In the genomic region with DNA sequence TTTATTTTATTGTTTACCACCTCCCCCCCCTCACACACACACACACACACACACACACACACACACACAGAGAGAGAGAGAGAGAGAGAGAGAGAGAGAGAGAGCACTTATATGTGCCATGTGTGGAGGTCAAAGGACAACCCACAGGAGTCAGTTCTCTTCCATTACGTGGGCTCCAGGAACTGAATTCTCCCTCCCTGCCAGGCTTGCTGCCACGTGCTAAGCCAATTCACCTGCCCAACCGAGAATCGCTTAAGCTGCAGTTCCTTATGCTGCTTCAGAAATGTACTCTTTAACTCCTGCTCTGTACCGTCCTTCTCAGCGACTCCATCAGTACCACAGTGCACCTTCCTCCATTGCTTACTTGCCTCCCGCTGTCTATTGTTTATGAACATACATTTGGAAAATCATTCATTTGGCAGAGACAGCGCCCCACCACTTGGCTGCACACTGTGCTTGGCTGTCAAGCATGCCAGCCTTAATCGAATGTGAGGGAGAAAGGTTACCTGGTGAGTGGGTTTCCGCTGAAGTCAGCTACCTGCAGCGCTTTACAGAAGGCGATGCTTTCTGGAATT, we compare ENCODE assay signal across 28 mouse cellular contexts.
DNase-seq lines count a peak whose midpoint lies in the region; ATAC-seq lines count a peak whose summit lies in the region.
"Had no signal": no experiment of that assay in that cellular context is flagged by ENCODE, and none has a peak within 500 bp of the region (broad histone marks: within the 10 kb centered on the region; RNA-seq: fewer than 3 reads in every experiment).

No protein-coding gene starts in this region.

- H3K9me3 ChIP-seq in forebrain, embryonic 11.5 days (ENCODE audit: control insufficient read depth, low read length) = no peaks in the 10 kb centered on the region
- H3K9me3 ChIP-seq in forebrain, embryonic 16.5 days (ENCODE audit: control insufficient read depth, low read length) = no peaks in the 10 kb centered on the region
- no peaks in the 10 kb centered on the region for H3K9me3 ChIP-seq in hindbrain, embryonic 16.5 days (ENCODE audit: control insufficient read depth, low read length)
- no peaks in the 10 kb centered on the region for H3K9me3 ChIP-seq in hindbrain, embryonic 12.5 days (replicated peaks)
- H3K9me3 ChIP-seq in neural tube, embryonic 15.5 days (replicated peaks) = no peaks in the 10 kb centered on the region
- H3K9me3 ChIP-seq: embryonic facial prominence, embryonic 10.5 days; embryonic facial prominence, embryonic 15.5 days; heart, embryonic 15.5 days; hindbrain, embryonic 13.5 days; intestine, embryonic 15.5 days; limb, embryonic 10.5 days; limb, embryonic 15.5 days; neural tube, embryonic 13.5 days had no signal

- no peak overlapping the region for H3K4me3 ChIP-seq in forebrain, embryonic 11.5 days (ENCODE audit: low read depth, low read length)
- no peak overlapping the region for H3K4me3 ChIP-seq in forebrain, embryonic 16.5 days (replicated peaks; ENCODE audit: low read length)
- no peak overlapping the region for H3K4me3 ChIP-seq in hindbrain, embryonic 16.5 days (ENCODE audit: low read length)
- no peak overlapping the region for H3K4me3 ChIP-seq in hindbrain, embryonic 12.5 days
- no peak overlapping the region for H3K4me3 ChIP-seq in neural tube, embryonic 15.5 days (replicated peaks)
- H3K4me3 ChIP-seq: embryonic facial prominence, embryonic 10.5 days; embryonic facial prominence, embryonic 15.5 days; heart, embryonic 15.5 days; hindbrain, embryonic 13.5 days; intestine, embryonic 15.5 days; limb, embryonic 10.5 days; limb, embryonic 15.5 days; myocyte; neural tube, embryonic 13.5 days had no signal

- peak; percentile 27 for DNase-seq in forebrain, embryonic 11.5 days (ENCODE audit: low spot score)
- no peak for DNase-seq in neural tube, embryonic 10.5 days (ENCODE audit: extremely low spot score, low spot score)
- peak; percentile 48 to 53 for DNase-seq in cerebellum, postnatal 25 days
- DNase-seq in adrenal gland, adult 2 months = no peak
- DNase-seq: adrenal gland, postnatal 36 days; B cell, adult 2 months; gastrocnemius, postnatal 10 days; kidney, postnatal 14 days; layer of hippocampus, adult 9-11 months; lung, adult 2 months; lung, postnatal 10 days; midbrain, embryonic 14.5 days; right cerebral cortex, postnatal 14 days had no signal

- no peaks in the 10 kb centered on the region; the same call in 1 of the 2 replicates for H3K36me3 ChIP-seq in forebrain, embryonic 11.5 days (ENCODE audit: control insufficient read depth, insufficient read depth, low read length)
- H3K36me3 ChIP-seq in forebrain, embryonic 16.5 days (ENCODE audit: control insufficient read depth, insufficient read depth) = no peaks in the 10 kb centered on the region
- no peaks in the 10 kb centered on the region for H3K36me3 ChIP-seq in hindbrain, embryonic 16.5 days (ENCODE audit: control insufficient read depth, insufficient read depth, low read length)
- H3K36me3 ChIP-seq in hindbrain, embryonic 12.5 days = no peaks in the 10 kb centered on the region
- H3K36me3 ChIP-seq in neural tube, embryonic 15.5 days = no peaks in the 10 kb centered on the region
- H3K36me3 ChIP-seq: neural tube, embryonic 13.5 days had no signal

- H3K4me2 ChIP-seq in forebrain, embryonic 11.5 days (ENCODE audit: low read depth, low read length, severe bottlenecking) = no peak overlapping the region
- no peak overlapping the region for H3K4me2 ChIP-seq in forebrain, embryonic 16.5 days (ENCODE audit: low read length)
- no peak overlapping the region for H3K4me2 ChIP-seq in hindbrain, embryonic 16.5 days (ENCODE audit: low read length)
- no peak overlapping the region for H3K4me2 ChIP-seq in hindbrain, embryonic 12.5 days (replicated peaks)
- H3K4me2 ChIP-seq in neural tube, embryonic 15.5 days = no peak overlapping the region
- H3K4me2 ChIP-seq: embryonic facial prominence, embryonic 15.5 days; heart, embryonic 15.5 days; hindbrain, embryonic 13.5 days; intestine, embryonic 15.5 days; limb, embryonic 15.5 days; neural tube, embryonic 13.5 days had no signal

- ATAC-seq in forebrain, embryonic 11.5 days (replicated peaks; ENCODE audit: low FRiP score) = no peak
- no peak for ATAC-seq in forebrain, embryonic 16.5 days
- peak; percentile 38; the same call in 1 of the 2 replicates for ATAC-seq in hindbrain, embryonic 16.5 days
- ATAC-seq in hindbrain, embryonic 12.5 days (ENCODE audit: low FRiP score) = no peak
- peak; percentile 16; the same call in 1 of the 2 replicates for ATAC-seq in neural tube, embryonic 15.5 days (ENCODE audit: low FRiP score)
- ATAC-seq: intestine, embryonic 15.5 days had no signal

- H3K4me1 ChIP-seq in forebrain, embryonic 11.5 days (replicated peaks; ENCODE audit: control insufficient read depth, insufficient read depth, low read length) = peaks cover 2% of the 10 kb centered on the region; the same call in 1 of the 2 replicates
- peaks cover 10% of the 10 kb centered on the region for H3K4me1 ChIP-seq in forebrain, embryonic 16.5 days (replicated peaks; ENCODE audit: control insufficient read depth, insufficient read depth, low read length)
- H3K4me1 ChIP-seq in hindbrain, embryonic 16.5 days (ENCODE audit: control insufficient read depth, insufficient read depth, low read depth, low read length) = peaks cover 10% of the 10 kb centered on the region
- peaks cover 5% of the 10 kb centered on the region; the same call in 1 of the 2 replicates for H3K4me1 ChIP-seq in hindbrain, embryonic 12.5 days
- H3K4me1 ChIP-seq in neural tube, embryonic 15.5 days = peaks cover 7% of the 10 kb centered on the region

- H3K27ac ChIP-seq in forebrain, embryonic 11.5 days (ENCODE audit: low read depth, low read length) = no peak overlapping the region
- H3K27ac ChIP-seq in forebrain, embryonic 16.5 days (ENCODE audit: low read length) = no peak overlapping the region
- H3K27ac ChIP-seq in hindbrain, embryonic 16.5 days (ENCODE audit: low read depth, low read length) = no peak overlapping the region
- no peak overlapping the region for H3K27ac ChIP-seq in hindbrain, embryonic 12.5 days
- no peak overlapping the region for H3K27ac ChIP-seq in neural tube, embryonic 15.5 days (replicated peaks)
- H3K27ac ChIP-seq: embryonic facial prominence, embryonic 10.5 days; embryonic facial prominence, embryonic 15.5 days; heart, embryonic 15.5 days; hindbrain, embryonic 13.5 days; intestine, embryonic 15.5 days; limb, embryonic 10.5 days; limb, embryonic 15.5 days; liver, embryonic 14.5 days; macrophage; neural tube, embryonic 13.5 days had no signal

- H3K9ac ChIP-seq in forebrain, embryonic 11.5 days (ENCODE audit: low read length) = no peak overlapping the region
- H3K9ac ChIP-seq in forebrain, embryonic 16.5 days (replicated peaks; ENCODE audit: low read depth, low read length) = no peak overlapping the region
- H3K9ac ChIP-seq in hindbrain, embryonic 16.5 days (ENCODE audit: low read depth, low read length) = no peak overlapping the region
- H3K9ac ChIP-seq in hindbrain, embryonic 12.5 days = no peak overlapping the region
- no peak overlapping the region for H3K9ac ChIP-seq in neural tube, embryonic 15.5 days (replicated peaks)
- H3K9ac ChIP-seq: embryonic facial prominence, embryonic 15.5 days; heart, embryonic 15.5 days; hindbrain, embryonic 13.5 days; intestine, embryonic 15.5 days; limb, embryonic 15.5 days; liver, embryonic 14.5 days; neural tube, embryonic 13.5 days had no signal

- H3K27me3 ChIP-seq in forebrain, embryonic 11.5 days (ENCODE audit: control insufficient read depth, insufficient read depth, low read length) = no peaks in the 10 kb centered on the region
- H3K27me3 ChIP-seq in forebrain, embryonic 16.5 days (replicated peaks; ENCODE audit: control insufficient read depth, insufficient read depth, low read length) = no peaks in the 10 kb centered on the region
- H3K27me3 ChIP-seq in hindbrain, embryonic 16.5 days (replicated peaks; ENCODE audit: control insufficient read depth, insufficient read depth, low read length) = no peaks in the 10 kb centered on the region
- H3K27me3 ChIP-seq in hindbrain, embryonic 12.5 days = no peaks in the 10 kb centered on the region
- no peaks in the 10 kb centered on the region for H3K27me3 ChIP-seq in neural tube, embryonic 15.5 days (replicated peaks)
- H3K27me3 ChIP-seq: embryonic facial prominence, embryonic 15.5 days; heart, embryonic 15.5 days; hindbrain, embryonic 13.5 days; intestine, embryonic 15.5 days; limb, embryonic 15.5 days; neural tube, embryonic 13.5 days had no signal

- 84% methylated on average over 12 of the region's 12 CpGs for WGBS in forebrain, embryonic 11.5 days
- 72% methylated on average over 12 of the region's 12 CpGs for WGBS in forebrain, embryonic 16.5 days
- WGBS in hindbrain, embryonic 16.5 days = 62% methylated on average over 12 of the region's 12 CpGs
- 84% methylated on average over 12 of the region's 12 CpGs for WGBS in hindbrain, embryonic 12.5 days
- 79% methylated on average over 12 of the region's 12 CpGs for WGBS in neural tube, embryonic 15.5 days

Comparison
In these comparisons a context has a peak if more than half of its experiments do, and no peak if none do; other contexts are left out.
1. ATAC-seq: peak in hindbrain, embryonic 16.5 days (single experiment) and neural tube, embryonic 15.5 days (single experiment); none in forebrain, embryonic 11.5 days (single experiment), forebrain, embryonic 16.5 days (single experiment) and hindbrain, embryonic 12.5 days (single experiment).
2. DNase-seq: peak in forebrain, embryonic 11.5 days (single experiment) and cerebellum, postnatal 25 days (2 of 2); none in neural tube, embryonic 10.5 days (single experiment) and adrenal gland, adult 2 months (single experiment).